Mouse (Mus musculus) limb, embryonic 14.5 days (tissue): ENCODE results near the gene Sox5. TPM values are rescaled to one million over a fixed set of nuclear protein-coding genes. Genes with fewer than 3 reads are reported as not detected.

Source experiments
- ATAC-seq: fragments of 200-750 bp; cut with Nextera tagmentation; 2 replicates; pipeline ENCODE4 v1.8.0; 2017; ENCODE audit warnings: low read depth, moderate number of reproducible peaks, moderate TSS enrichment; ENCODE audit not compliant: low FRiP score
- DNase-seq: peaks from one replicate; pipeline ENCODE4 v3.0.0-alpha.2; 2015; ENCODE audit warnings: low spot score
- H3K27ac ChIP-seq: fragments of 300-500 bp; sonication (generic); replicated peaks from 2 replicates; pipeline ENCODE4 v1.5.1; 2014; ENCODE audit warnings: low read depth, mild to moderate bottlenecking, low read length, moderate library complexity, mixed read lengths
- H3K27me3 ChIP-seq: fragments of 300-500 bp; sonication (generic); 2 replicates; pipeline ENCODE4 v1.6.1; 2014; ENCODE audit warnings: low read length, mixed read lengths; ENCODE audit not compliant: control insufficient read depth, insufficient read depth
- H3K36me3 ChIP-seq: fragments of 300-500 bp; sonication (generic); 2 replicates; pipeline ENCODE4 v1.6.1; 2014; ENCODE audit warnings: mild to moderate bottlenecking, low read length, moderate library complexity, mixed read lengths; ENCODE audit not compliant: control insufficient read depth, insufficient read depth
- H3K4me1 ChIP-seq: fragments of 300-500 bp; sonication (generic); 2 replicates; pipeline ENCODE4 v1.6.1; 2014; ENCODE audit warnings: antibody characterized with exemption, low read length, mixed read lengths; ENCODE audit not compliant: control insufficient read depth, insufficient read depth
- H3K4me2 ChIP-seq: fragments of 300-500 bp; sonication (generic); replicated peaks from 2 replicates; pipeline ENCODE4 v1.6.1; 2014; ENCODE audit warnings: low read depth, mild to moderate bottlenecking, low read length, moderate library complexity; ENCODE audit not compliant: severe bottlenecking
- H3K4me3 ChIP-seq: fragments of 300-500 bp; sonication (generic); replicated peaks from 2 replicates; pipeline ENCODE4 v1.5.1; 2014; ENCODE audit warnings: low read length
- H3K9ac ChIP-seq: fragments of 300-500 bp; sonication (generic); 2 replicates; pipeline ENCODE4 v1.6.1; 2014; ENCODE audit warnings: mild to moderate bottlenecking, low read depth, low read length, moderate library complexity; ENCODE audit not compliant: severe bottlenecking
- H3K9me3 ChIP-seq: fragments of 300-500 bp; sonication (generic); 2 replicates; pipeline ENCODE4 v1.6.1; 2016; ENCODE audit warnings: low read length; ENCODE audit not compliant: control insufficient read depth
- POLR2A ChIP-seq: fragments of 200-500 bp; IDR thresholded peaks from 2 replicates; pipeline ENCODE4 v1.8.0; 2012; ENCODE audit warnings: inconsistent platforms, mild to moderate bottlenecking, moderate library complexity, borderline replicate concordance; ENCODE audit not compliant: insufficient read depth, insufficient read length; ENCODE audit errors: extremely low read depth
- WGBS: fragments of 180-500 bp; shearing (Covaris S2); extraction: QIAGEN DNeasy Blood & Tissue Kit; methylation state at CpG from one replicate; pipeline ENCODE4 v1.1.7; 2014; 5-methylcytosine and 5-hydroxymethylcytosine counted together
- polyA plus RNA-seq, 2 experiments: library from polyadenylated mRNA; depleted of rRNA in 1 of 2; stranded (reverse) in 1 of 2; unstranded in 1 of 2; fragments of >200 nt; fragmentation: Nextera tagmentation in 1 of 2; extraction: Ambion mirVana in 1 of 2; gene quantifications; 2 replicates each; pipeline versions ENCODE4 v1.2.1 to v1.2.3; 2012 to 2014

Sox5 gene
- polyA plus RNA-seq, 2 experiments: 20.6 to 32.8 TPM

GRCm38 (mm10) chr6:144773736-144774135, 8.0 kb downstream of the Sox5 start:
- Histone ChIP-seq H3K4me1 (peaks cover 11% of the 10 kb centered on the region), H3K4me2 (no peak overlapping the region), H3K9me3 (no peaks in the 10 kb centered on the region), H3K9ac (no peak overlapping the region), H3K27ac (no peak overlapping the region), H3K4me3 (no peak overlapping the region), H3K36me3 (no peaks in the 10 kb centered on the region), H3K27me3 (no peaks in the 10 kb centered on the region)
- no peak for DNase-seq
- no peak for ATAC-seq
- no peak for TF ChIP-seq POLR2A
- WGBS: 86% methylated on average over 6 of the region's 6 CpGs

DNA sequence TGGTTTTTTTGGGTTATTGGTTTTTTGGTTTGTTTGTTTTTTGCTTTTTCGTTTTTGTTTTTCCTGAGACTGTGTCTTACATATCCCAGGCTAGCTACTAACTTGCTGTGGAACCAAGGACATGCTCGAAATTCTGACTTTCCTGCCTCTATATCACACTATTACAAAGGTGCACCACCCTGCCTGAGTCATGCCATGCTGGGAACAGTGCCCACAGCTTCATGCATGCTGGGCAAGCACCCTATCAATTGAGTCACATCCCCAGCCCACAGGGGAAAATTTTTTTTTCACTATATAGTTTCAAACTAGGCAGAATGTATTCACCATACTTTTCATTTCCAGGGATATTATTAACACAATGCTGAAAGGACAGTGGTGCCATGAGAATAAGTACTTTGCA, 8.8 kb downstream of the Sox5 start:
- ATAC-seq (no peak), DNase-seq (no peak)
- Histone ChIP-seq H3K36me3 (no peaks in the 10 kb centered on the region), H3K27ac (no peak overlapping the region), H3K4me2 (no peak overlapping the region), H3K27me3 (no peaks in the 10 kb centered on the region), H3K9me3 (no peaks in the 10 kb centered on the region), H3K4me3 (no peak overlapping the region), H3K4me1 (peaks cover 11% of the 10 kb centered on the region), H3K9ac (no peak overlapping the region)
- TF ChIP-seq POLR2A: no peak
- 79% methylated on average over 2 of the region's 2 CpGs for WGBS

GRCm38 (mm10) chr6:144772175-144772918, 9.4 kb downstream of the Sox5 start:
- no peak for ATAC-seq
- no peak for TF ChIP-seq POLR2A
- Histone ChIP-seq H3K36me3 (no peaks in the 10 kb centered on the region), H3K9me3 (no peaks in the 10 kb centered on the region), H3K4me1 (peaks cover 11% of the 10 kb centered on the region), H3K27me3 (no peaks in the 10 kb centered on the region), H3K9ac (no peak overlapping the region), H3K4me2 (no peak overlapping the region), H3K4me3 (no peak overlapping the region), H3K27ac (no peak overlapping the region)
- 56% methylated on average over 15 of the region's 15 CpGs for WGBS
- no peak for DNase-seq

DNA sequence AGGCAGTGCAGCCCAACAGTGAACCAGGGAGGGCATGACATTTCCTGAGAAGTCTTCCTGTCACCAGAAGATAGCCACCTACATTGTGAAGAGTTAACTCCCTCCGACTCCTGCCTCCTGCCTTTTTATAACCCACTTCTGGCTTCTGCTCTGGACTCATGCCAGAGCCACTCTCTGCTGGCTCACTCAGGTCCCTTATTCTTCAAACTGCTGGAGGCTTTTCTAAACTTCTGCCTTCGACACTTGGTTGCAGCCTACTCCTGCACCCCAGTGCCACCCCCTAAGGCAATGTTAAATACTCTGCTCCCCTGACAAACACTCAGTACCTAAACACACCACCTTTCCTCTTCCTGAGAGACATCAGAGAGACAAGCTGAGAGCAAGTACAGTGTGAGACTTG, 12.7 kb downstream of the Sox5 start:
- DNase-seq (no peak), ATAC-seq (no peak)
- H3K4me2 ChIP-seq: no peak overlapping the region; the same call in 1 of the 2 replicates
- no peak overlapping the region for H3K27ac ChIP-seq
- no peaks in the 10 kb centered on the region for H3K9me3 ChIP-seq
- no peak for TF ChIP-seq POLR2A
- WGBS: 22% methylated on average over 2 of the region's 2 CpGs
- no peak overlapping the region for H3K9ac ChIP-seq
- no peak overlapping the region for H3K4me3 ChIP-seq
- no peaks in the 10 kb centered on the region for H3K27me3 ChIP-seq
- no peaks in the 10 kb centered on the region for H3K36me3 ChIP-seq
- H3K4me1 ChIP-seq: peaks cover 11% of the 10 kb centered on the region

- TF ChIP-seq POLR2A: no peak
- Histone ChIP-seq H3K9me3 (no peaks in the 10 kb centered on the region), H3K9ac (no peak overlapping the region), H3K27me3 (no peaks in the 10 kb centered on the region), H3K4me1 (no peaks in the 10 kb centered on the region), H3K4me3 (no peak overlapping the region), H3K36me3 (no peaks in the 10 kb centered on the region), H3K27ac (no peak overlapping the region), H3K4me2 (no peak overlapping the region)
- 50% methylated on average over 12 of the region's 12 CpGs for WGBS
- DNase-seq (no peak), ATAC-seq (no peak)
Observed at GRCm38 (mm10) chr6:144761902-144762301, 19.9 kb downstream of the Sox5 start.
